Mouse (Mus musculus) heart, adult 11 months (tissue): Measurements from ENCODE around the gene Iqcf5.

Source experiments
- DNase-seq: peaks from one replicate; pipeline ENCODE4 v3.0.0; 2022

Gene Iqcf5

GRCm38 (mm10) chr9:106482578-106483115, 31.7 kb upstream of the Iqcf5 start:
- peak; percentile 87 for DNase-seq

- peak; percentile 86 for DNase-seq
Observed at GRCm38 (mm10) chr9:106483136-106483535, 31.2 kb upstream of the Iqcf5 start.

- peak; percentile 86 for DNase-seq
Observed at GRCm38 (mm10) chr9:106483606-106484005, 30.8 kb upstream of the Iqcf5 start.

GRCm38 (mm10) chr9:106485076-106485475, 29.3 kb upstream of the Iqcf5 start:
- peak; percentile 85 for DNase-seq

- peak; percentile 89 for DNase-seq
Observed at GRCm38 (mm10) chr9:106487602-106488001, 26.8 kb upstream of the Iqcf5 start.

- peak; percentile 76 for DNase-seq
Observed at GRCm38 (mm10) chr9:106499667-106500066, 14.7 kb upstream of the Iqcf5 start, which contains the start of gene Iqcf1. Iqcf1 (plus strand) TSS chr9:106499967.

- peak; percentile 61 for DNase-seq
Observed at GRCm38 (mm10) chr9:106501846-106502245, 12.5 kb upstream of the Iqcf5 start.

GRCm38 (mm10) chr9:106504246-106504645, 10.1 kb upstream of the Iqcf5 start:
- no peak for DNase-seq

GRCm38 (mm10) chr9:106509356-106509755, 5.0 kb upstream of the Iqcf5 start:
- DNase-seq: peak; percentile 34

GRCm38 (mm10) chr9:106512729-106513450, 1.5 kb upstream of the Iqcf5 start:
- DNase-seq: peak; percentile 71

- DNase-seq: peak; percentile 56
Observed at GRCm38 (mm10) chr9:106513566-106513965, 807 bp upstream of the Iqcf5 start.

GRCm38 (mm10) chr9:106519433-106519832, 5.1 kb downstream of the Iqcf5 start:
- DNase-seq: no peak

GRCm38 (mm10) chr9:106519909-106520308, 5.5 kb downstream of the Iqcf5 start:
- DNase-seq: peak; percentile 22

GRCm38 (mm10) chr9:106531833-106532232, 17.5 kb downstream of the Iqcf5 start:
- no peak for DNase-seq

- no peak for DNase-seq
Observed at GRCm38 (mm10) chr9:106534296-106534695, 19.9 kb downstream of the Iqcf5 start.

GRCm38 (mm10) chr9:106534975-106535374, 20.6 kb downstream of the Iqcf5 start:
- DNase-seq: no peak

- peak; percentile 74 for DNase-seq
Observed at GRCm38 (mm10) chr9:106561531-106561930, 47.2 kb downstream of the Iqcf5 start, which contains the start of gene Iqcf3. Iqcf3 (minus strand) TSS chr9:106561631.

- peak; percentile 87 for DNase-seq
Observed at GRCm38 (mm10) chr9:106562291-106562690, 47.9 kb downstream of the Iqcf5 start.

GRCm38 (mm10) chr9:106564025-106564424, 49.7 kb downstream of the Iqcf5 start:
- DNase-seq: no peak
